Mouse (Mus musculus): ENCODE results near the gene Samm50.

Samm50 gene

DNA sequence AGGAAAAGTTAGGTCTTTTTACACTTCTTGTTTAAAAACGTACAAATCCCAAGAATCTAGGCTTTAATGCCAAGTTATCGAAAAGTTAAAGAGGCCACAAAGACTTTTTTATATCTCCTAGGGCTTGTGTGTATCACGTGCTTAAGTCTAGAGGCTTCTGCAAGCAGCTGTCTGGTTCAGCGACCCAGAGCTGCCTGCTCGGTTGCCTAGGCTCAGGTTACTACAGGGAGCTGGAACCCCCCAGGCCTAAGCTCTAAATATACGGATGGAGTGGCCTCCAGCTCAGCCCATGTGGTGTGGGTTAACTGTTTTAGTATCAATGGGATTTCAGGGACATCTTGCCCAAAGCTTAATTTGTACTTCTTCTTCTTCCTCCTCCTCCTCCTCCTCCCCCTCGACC is 49.5 kb downstream of the Samm50 start:
- DNase-seq = no peak

- DNase-seq = no peak
These were observed 53.1 kb downstream of the Samm50 start for GRCm38 (mm10) chr15:84245104-84245503.

DNA sequence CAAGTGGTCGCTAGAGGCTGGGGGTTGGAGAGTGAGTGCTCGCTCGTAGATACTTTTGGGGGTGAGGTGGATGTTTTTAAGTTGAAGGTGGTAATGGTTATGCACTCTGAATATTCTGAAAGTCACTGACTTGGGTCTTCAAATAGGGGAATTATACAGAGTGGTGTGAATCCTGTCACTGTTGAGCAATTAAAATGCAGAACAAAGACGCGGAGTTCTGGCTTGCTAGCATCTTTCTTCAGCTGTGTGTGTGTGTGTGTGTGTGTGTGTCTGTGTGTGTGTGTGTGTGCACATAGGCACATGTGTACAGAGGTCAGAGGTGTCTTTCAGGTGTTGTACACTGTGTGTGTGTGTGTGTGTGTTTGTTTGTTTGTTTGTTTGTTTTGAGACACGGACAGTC is 54.2 kb downstream of the Samm50 start:
- DNase-seq = no peak

- no peak for DNase-seq
These were observed 55.3 kb downstream of the Samm50 start for GRCm38 (mm10) chr15:84247309-84247708.

GRCm38 (mm10) chr15:84251227-84251626 is 59.2 kb downstream of the Samm50 start:
- DNase-seq = peak; percentile 22

DNA sequence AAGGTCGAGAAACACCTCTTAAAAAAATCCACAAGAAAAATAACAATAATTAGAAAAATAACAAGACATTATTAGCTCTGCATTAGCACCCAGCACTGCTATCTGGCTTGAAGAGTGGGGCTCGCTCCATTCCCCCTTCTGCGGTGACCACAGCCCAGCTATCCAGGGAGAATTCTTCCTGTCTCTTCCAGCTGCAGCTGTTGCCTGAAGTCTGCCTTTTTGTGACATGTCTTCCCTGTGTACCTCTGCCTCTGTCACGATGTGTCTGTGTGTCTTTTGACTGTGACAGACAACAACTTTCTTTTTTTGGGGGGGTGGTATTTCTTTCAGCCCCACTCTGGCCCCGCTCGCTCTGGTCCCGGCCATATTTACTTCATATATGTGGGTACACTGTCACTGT is 60.6 kb downstream of the Samm50 start:
- no peak for DNase-seq

DNA sequence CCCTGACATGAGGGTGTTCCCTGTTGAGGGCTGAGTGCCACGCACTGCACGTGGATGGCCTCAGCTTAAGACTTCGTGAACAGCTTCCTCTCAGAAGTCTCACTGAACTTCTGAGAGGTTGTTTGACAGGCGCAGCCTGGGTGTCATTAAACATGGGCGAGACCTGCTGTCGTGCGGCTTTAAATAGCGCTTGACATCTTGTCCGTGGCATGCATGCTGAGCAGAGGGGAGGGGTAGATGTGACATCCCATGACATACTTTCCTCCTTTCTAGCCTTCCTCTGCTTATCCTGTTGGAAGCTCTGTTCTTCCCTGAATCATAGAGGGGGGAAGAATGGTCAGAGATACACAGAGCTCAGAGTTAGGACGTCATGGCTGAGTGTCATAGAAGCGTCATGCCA is 61.7 kb downstream of the Samm50 start:
- DNase-seq = no peak

- DNase-seq = no peak
These were observed 62.3 kb downstream of the Samm50 start for GRCm38 (mm10) chr15:84254387-84254786.

DNA sequence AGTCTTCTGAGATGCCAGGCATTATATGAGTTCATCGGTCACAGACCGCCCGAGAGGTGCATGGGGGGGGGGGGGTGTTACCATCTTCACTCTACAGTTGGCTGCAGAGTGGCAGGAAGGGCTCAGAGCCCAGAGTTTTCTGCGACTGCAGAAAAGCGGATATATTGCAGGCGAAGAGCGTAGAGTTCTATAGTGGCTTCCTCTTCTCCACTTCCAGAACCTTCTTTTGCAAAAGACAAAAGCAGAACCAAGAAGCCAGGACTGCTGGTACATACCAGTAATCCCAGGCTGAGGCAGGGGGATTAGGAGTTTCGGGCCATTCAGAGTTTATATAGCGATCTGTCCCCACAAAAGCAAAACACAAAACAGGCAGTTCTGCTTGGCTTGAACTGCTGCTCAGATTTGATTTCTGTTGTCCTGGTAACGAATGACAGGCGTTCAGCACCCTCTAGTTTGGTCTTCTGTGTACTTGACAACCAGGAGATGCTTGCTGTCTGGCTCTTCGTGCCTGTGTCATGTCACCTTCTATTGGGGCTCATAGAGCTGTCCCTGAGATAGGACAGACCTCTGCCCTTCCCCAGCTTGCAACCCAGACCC is 64.3 kb downstream of the Samm50 start:
- DNase-seq = no peak

- no peak for DNase-seq
These were observed 64.8 kb downstream of the Samm50 start for GRCm38 (mm10) chr15:84256864-84257263.

GRCm38 (mm10) chr15:84258602-84259355 is 66.7 kb downstream of the Samm50 start:
- no peak for DNase-seq

- DNase-seq = peak; percentile 74
These were observed 68.2 kb downstream of the Samm50 start for GRCm38 (mm10) chr15:84260123-84260822.

GRCm38 (mm10) chr15:84262630-84263029 is 70.6 kb downstream of the Samm50 start:
- no peak for DNase-seq

DNA sequence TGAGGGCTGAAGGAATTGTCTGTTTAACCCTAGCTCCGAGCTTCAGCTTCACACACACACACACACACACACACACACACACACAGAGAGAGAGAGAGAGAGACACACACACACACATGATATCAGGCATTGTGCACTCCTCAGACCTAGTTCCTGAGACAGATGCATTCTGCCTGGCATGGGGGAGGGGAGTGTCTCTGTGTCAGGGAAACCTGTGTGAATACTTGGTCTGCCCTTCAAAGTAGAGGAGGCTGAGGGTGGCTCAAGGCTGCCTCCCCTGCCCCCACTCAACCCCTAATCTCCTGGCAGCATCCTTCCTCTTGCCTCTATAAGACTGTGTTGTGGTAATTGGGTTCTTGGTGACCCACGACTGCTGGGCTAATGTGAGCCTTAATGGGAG is 71.5 kb downstream of the Samm50 start:
- DNase-seq = no peak

GRCm38 (mm10) chr15:84265141-84265540 is 73.1 kb downstream of the Samm50 start:
- no peak for DNase-seq

GRCm38 (mm10) chr15:84266290-84266689 is 74.2 kb downstream of the Samm50 start:
- DNase-seq = no peak

Measured in kidney, adult 18-20 months (tissue).